Mouse (Mus musculus): ENCODE results near the gene Mea1.

Mea1 gene

DNA sequence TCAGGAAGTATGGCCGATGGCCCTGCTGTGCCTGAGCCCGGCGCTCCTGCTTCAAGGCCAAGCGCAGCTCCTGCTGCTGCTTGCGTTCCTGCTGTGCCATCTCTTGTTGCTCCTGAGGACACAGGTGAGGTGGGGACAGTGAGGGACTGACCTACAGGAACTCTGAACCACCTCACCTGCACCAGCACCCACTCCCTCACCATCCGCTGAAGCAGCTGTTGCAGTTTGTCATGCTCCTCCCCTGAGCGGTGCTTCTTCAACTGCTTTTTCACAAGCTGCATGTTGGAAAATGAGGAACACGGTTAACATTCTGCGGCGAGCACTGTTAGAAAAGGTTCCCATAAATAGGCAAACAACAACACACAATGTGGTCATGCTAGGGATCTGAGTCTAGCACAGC lies 8.7 kb upstream of the Mea1 start:
- no peak for DNase-seq (ENCODE audit: extremely low read depth, low read depth)

DNA sequence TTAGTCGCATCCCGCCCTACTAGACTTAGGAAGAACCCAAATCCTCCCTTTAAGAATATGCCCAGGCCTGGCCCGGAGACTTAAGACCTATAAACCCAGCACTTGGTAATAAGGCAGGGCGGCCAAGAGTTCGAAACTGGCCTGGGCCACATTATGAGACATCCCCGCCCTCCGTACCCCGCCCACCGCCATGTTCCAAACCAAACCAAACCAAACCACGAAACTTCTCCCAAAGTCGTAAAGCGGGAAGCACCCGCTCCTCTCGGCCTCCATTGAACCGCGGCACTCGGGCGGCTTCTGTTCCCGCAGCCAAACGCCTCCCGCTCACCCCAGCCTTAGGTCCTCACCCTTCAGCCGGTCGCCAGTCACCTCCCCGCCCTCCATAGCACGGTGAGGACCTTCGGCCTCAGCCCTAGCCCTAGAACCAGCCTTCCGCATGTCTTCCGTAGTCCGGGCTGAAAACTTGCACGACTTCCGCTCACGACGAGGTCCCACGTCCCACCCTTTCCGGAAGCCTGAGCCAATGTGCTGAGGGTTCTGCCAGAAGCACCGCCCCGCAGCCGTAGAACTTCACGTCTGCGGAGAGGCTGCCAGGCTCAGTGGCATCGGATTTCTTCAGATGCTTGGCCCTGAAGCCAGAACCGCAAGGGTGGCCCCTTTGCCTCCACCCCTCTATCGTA lies 4.6 kb upstream of the Mea1 start, which contains the start of gene Rrp36:
Rrp36 (minus strand) TSS at position 503 of the 680 bp plus-strand sequence.
- DNase-seq (ENCODE audit: extremely low read depth, low read depth): peak; percentile 90

DNA sequence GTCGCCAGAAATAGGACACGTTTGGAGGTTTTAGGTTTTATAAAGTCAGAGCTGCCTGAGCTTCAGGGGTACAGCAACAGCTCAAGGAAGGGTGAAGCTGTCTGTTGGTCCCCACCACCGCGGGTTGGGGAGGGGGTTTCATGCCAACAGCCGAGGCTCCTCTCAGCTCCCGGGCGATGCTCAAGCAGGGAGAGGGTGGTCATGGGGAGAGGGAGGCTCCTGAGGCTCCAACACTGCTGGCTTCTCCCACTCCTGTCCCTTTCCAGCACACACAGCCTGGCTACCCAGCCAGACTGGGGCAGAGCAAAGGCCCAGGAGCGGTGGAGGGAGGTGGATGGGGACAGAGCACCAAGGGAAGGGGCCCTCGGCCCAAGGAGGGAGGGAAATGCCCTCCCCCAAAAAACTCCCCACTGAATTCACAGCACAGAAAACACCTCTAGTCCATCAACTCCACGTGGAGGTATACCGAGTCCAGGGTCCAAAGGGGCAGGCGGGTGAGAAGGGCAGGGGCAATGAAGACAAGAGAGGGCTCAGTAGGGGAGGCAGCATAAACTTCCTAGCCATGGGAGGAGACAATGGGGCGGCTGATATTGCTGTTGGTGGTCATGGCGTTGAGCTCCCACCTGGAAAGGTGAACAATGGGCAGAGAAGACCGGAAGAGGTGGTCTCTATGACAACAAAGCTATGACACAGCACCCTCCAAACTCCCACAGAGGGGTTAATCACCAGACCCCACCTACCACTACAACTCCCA lies 3.9 kb upstream of the Mea1 start:
- no peak for DNase-seq (ENCODE audit: extremely low read depth, low read depth)

DNA sequence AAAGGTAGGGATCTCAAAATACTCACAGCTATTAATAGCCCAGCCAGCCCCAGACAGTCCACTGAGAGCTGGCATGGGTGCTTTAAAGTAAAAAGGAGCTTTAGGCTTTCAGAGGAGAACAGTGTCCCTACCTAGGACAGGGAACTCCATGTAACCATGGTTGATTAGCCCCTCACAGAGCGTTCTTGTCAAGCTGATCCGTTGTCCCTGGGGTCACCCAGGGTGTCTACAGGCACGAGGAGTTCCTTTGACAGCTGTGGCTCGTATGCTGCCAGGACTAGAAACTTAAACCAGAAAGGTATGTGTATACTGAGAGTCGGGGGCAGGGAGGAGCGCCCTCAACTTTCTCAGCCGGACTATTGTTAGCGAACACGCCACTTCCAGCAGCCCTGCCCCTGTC lies 318 bp downstream of the Mea1 start:
- DNase-seq (ENCODE audit: extremely low read depth, low read depth): no peak

DNA sequence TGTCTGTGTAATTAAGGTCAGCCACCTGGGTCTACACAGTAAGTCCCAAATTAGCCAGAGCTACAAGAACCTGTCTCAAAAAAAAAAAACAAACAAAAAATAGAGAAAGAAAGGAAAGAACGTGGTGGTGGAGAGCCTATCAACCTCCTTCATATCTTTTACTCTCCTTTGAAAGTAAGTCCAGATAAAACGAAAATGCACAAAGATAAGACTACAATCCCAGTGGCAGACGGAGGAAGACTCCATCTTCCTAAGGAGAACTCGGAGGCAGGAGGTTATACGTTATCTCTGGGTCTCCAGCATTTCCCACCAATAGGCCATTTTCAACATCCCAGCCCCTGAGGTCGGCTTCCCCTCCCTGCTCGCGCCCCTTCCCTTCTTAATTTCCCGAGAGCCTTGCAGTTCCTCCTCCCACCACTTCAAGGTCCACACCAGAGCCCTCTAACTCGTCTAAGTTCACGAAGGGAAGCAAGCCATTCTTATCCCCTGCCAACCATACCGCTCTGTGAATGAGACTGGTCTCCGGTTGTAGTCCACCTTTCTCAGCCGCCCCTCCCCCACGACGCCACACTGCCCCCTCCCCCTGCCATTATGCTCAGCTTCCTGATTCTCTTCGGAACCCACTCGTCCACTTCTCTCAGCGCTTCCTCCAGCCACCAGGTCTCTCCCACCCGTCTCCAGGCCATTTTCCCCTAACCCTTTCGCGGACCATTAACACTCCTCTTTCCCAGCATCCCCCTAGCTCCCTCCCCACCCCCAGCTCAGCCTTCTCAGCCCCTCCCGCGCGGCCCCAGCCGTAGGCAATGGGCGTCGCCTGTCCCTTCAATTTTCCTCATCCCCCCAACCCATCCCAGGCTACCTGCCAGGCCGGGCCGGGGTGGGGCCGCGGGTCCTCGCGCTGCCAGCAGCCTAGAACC lies 1.5 kb downstream of the Mea1 start:
- peak; percentile 44 for DNase-seq (ENCODE audit: extremely low read depth, low read depth)

DNA sequence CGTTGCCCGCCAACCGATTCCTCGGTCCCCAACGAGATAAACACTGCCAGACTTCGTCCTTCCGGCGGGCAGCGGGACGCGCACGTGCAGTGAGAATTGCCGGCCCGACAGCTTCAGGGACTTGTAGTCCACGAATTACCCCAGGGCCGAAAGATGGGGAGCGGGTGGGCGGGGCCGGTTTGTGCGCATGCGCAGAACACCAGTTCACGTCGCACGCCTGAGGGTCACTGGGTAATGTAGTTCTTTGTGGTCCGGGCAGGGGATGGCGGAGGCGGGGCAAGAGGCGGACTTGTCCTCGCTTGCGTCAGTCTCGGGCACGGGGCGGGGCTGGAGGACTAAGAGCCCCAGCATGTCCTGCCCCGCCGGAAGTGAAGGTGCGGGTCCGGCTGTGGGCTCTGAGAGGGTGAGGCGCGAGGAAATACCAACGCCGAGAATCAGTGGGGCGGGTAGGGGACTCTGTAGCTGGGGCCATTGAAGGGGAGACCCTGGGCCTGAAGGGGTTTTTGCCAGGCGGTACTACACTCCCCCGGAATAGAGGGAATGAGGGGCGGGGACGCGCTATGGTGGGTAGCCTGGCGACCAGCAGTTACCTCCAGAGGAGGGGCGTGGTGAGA lies 2.3 kb downstream of the Mea1 start, which contains the start of gene Klhdc3:
Klhdc3 (minus strand) TSS at position 155 of the 614 bp plus-strand sequence.
- peak; percentile 95 for DNase-seq (ENCODE audit: extremely low read depth, low read depth)

DNA sequence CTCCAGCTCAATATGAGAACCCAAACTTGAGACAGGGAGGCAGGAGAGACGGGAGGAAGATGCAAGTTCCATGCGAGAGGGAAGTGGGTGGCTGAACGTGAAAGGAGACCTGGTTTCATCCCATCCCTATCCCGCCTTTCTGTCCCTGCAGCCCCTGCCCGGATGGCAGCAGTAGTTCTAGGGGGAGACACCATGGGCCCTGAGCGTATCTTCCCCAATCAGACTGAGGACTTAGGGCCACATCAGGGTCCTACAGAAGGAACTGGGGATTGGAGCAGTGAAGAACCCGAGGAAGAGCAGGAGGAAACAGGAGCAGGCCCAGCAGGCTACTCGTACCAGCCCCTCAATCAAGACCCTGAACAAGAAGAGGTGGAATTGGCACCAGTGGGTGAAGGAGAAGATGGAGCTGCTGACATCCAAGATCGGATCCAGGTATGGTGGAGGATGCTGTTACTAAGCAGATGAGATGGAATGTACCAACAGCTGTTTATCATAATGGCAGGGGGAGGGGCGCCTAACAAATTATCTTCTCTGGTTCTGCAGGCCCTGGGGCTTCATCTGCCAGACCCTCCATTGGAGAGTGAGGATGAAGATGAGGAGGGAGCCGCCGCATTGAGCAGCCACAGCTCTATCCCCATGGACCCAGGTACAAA lies 3.0 kb downstream of the Mea1 start:
- peak; percentile 4 for DNase-seq (ENCODE audit: extremely low read depth, low read depth)

- no peak for DNase-seq (ENCODE audit: extremely low read depth, low read depth)
Observed at GRCm38 (mm10) chr17:46682654-46683389, 4.2 kb downstream of the Mea1 start.

GRCm38 (mm10) chr17:46685913-46686312 lies 7.3 kb downstream of the Mea1 start:
- DNase-seq (ENCODE audit: extremely low read depth, low read depth): no peak

GRCm38 (mm10) chr17:46690665-46691064 lies 12.1 kb downstream of the Mea1 start:
- DNase-seq (ENCODE audit: extremely low read depth, low read depth): no peak

GRCm38 (mm10) chr17:46691390-46691789 lies 12.8 kb downstream of the Mea1 start:
- DNase-seq (ENCODE audit: extremely low read depth, low read depth): no peak

DNA sequence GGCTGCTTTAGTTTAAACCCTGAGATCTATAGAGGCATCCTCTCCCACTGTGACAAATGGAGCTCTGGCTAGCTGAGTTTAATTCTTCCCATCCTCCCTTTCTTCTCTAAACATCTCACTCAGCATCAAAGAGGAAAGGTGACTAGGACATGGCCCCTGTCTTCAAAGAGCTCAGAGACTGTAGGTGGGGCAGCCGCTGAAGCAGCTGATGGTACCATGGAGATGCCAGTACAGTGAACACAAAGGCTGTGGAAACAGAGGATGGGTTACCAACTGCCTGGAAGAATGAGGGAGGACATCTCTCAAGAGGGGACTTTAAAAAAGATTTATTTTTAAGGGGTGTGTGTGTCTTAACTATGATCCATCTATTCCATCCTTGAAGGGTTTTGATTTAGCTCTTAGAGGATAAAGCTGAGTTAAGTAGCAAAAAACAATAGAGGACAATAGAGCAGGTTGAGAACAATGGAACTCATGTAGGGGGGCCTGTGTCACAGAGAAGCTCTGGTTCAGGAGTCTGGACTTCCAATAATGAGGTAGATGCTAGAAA lies 16.0 kb downstream of the Mea1 start:
- no peak for DNase-seq (ENCODE audit: extremely low read depth, low read depth)

- no peak for DNase-seq (ENCODE audit: extremely low read depth, low read depth)
Observed at GRCm38 (mm10) chr17:46698515-46698914, 19.9 kb downstream of the Mea1 start.

- no peak for DNase-seq (ENCODE audit: extremely low read depth, low read depth)
Observed at GRCm38 (mm10) chr17:46699245-46699644, 20.7 kb downstream of the Mea1 start.

DNA sequence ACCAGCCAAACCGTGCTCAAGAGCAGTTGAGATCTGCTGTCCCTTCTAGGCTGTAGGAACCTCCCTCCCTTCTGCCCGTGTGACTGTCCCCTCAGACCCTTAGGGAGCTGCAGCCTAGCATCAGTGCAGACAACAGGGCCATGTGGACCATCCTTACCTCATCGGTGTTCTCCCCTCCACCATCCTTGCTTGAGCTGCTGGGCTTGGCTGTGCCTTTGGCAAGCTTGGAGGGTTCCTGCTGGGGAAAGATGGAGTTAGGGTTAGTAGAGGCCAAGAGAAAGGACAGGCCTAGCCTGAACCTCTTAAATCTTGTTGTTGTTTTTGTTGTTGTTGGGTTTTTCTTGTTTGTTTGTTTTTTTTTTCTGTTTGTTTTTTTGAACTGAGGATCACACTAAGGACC lies 21.3 kb downstream of the Mea1 start:
- DNase-seq (ENCODE audit: extremely low read depth, low read depth): no peak

GRCm38 (mm10) chr17:46701489-46701888 lies 22.9 kb downstream of the Mea1 start:
- no peak for DNase-seq (ENCODE audit: extremely low read depth, low read depth)

GRCm38 (mm10) chr17:46702100-46702499 lies 23.5 kb downstream of the Mea1 start:
- DNase-seq (ENCODE audit: extremely low read depth, low read depth): no peak

DNA sequence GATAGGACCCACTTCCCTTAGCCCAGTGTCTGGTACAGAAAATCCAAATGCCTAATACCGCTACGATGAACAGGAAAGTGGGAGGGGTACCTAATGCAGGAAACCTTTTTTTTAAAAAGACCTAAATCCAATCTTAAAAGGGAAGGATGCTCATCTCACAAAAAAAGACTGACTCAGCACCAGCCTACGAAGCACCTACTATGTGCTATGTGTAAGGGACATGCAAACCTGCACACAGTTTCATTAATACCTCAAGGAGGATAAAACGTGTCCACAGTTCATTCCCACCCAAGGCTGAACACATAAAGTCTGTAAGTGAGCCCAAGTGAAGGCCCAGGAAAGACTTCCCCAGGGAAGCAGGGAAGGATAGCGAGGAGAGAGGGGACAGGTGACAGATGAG lies 23.9 kb downstream of the Mea1 start:
- DNase-seq (ENCODE audit: extremely low read depth, low read depth): no peak

DNA sequence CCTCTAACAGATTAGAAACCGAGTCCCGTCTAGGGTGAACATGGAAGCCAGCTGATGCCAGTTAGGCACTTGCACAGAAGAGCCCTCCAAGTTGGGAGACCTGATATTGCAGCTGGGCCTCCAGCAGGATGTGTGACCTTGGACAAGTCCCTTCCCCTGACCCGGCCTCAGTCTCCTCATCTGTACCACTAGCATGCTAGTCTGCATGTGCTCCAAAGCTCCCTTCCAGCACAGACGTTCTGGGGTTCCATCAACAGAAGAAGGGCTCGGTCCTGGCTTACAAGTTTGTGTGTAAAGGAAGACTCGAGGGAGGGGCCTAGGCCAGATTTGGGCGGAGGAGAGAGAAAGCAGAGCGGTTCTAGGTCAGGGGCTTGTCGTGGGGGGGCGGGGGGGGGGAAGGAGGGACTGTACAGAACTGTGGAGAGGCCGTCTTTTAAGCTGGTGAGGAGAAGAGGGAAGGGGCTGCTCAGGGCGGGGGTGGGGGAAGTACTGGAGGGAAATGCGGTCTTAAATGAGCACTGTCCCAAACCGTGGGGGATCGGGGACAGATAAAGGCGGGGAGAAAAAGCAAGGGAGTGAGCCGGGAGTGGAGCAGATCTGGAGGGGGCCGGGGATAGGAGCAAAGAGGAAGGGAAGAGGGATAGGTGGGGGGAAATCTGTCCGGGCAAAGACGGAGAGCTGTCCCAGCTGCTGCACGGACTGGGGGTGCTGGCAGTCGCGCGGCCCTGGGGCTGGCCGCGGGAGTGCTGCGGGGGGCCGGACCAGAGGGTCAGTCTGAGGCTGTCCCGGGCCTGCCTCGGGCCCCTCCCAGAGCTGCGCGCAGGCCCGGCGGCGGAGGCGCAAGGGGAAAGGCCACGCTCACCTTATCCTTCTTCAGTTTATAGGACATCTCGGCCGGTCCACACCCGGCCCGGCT lies 25.6 kb downstream of the Mea1 start:
- no peak for DNase-seq (ENCODE audit: extremely low read depth, low read depth)

Data from MEL-GATA-1-ER (cell line).